Mouse (Mus musculus) intestine, embryonic 14.5 days (tissue): ENCODE results near the gene Itga7. TPM values are rescaled to one million over a fixed set of nuclear protein-coding genes. Genes with fewer than 3 reads are reported as not detected.

ENCODE experiments used
- ATAC-seq: fragments of 200-750 bp; cut with Nextera tagmentation; replicated peaks from 2 replicates; pipeline ENCODE4 v1.8.0; 2017; ENCODE audit warnings: low read depth, moderate number of reproducible peaks, moderate TSS enrichment, moderate library complexity; ENCODE audit not compliant: low FRiP score, low TSS enrichment
- DNase-seq: peaks from one replicate; pipeline ENCODE4 v3.0.0-alpha.2; 2018; ENCODE audit warnings: low spot score
- H3K27ac ChIP-seq: fragments of 300-500 bp; sonication (generic); 2 replicates; pipeline ENCODE4 v1.5.1; 2014; ENCODE audit warnings: low read depth, mild to moderate bottlenecking, control low read depth
- H3K27me3 ChIP-seq: fragments of 300-500 bp; sonication (generic); replicated peaks from 2 replicates; pipeline ENCODE4 v1.6.1; 2014; ENCODE audit warnings: low read length, control low read depth; ENCODE audit not compliant: control insufficient read depth, insufficient read depth
- H3K36me3 ChIP-seq: fragments of 300-500 bp; sonication (generic); 2 replicates; pipeline ENCODE4 v1.6.1; 2014; ENCODE audit warnings: low read length, control low read depth; ENCODE audit not compliant: control insufficient read depth, insufficient read depth
- H3K4me1 ChIP-seq: fragments of 300-500 bp; sonication (generic); replicated peaks from 2 replicates; pipeline ENCODE4 v1.6.1; 2014; ENCODE audit warnings: low read length, control low read depth, mixed read lengths; ENCODE audit not compliant: control insufficient read depth, insufficient read depth
- H3K4me2 ChIP-seq: fragments of 300-500 bp; sonication (generic); 2 replicates; pipeline ENCODE4 v1.6.1; 2014; ENCODE audit warnings: low read length
- H3K4me3 ChIP-seq: fragments of 300-500 bp; sonication (generic); 2 replicates; pipeline ENCODE4 v1.5.1; 2014; ENCODE audit warnings: low read depth, low read length, control low read depth, mixed read lengths
- H3K9ac ChIP-seq: fragments of 300-500 bp; sonication (generic); 2 replicates; pipeline ENCODE4 v1.6.1; 2014; ENCODE audit warnings: mild to moderate bottlenecking, low read length
- H3K9me3 ChIP-seq: fragments of 300-500 bp; sonication (generic); 2 replicates; pipeline ENCODE4 v1.6.1; 2016; ENCODE audit warnings: low read length, control low read depth; ENCODE audit not compliant: control insufficient read depth
- WGBS: fragments of 180-500 bp; shearing (Covaris S2); extraction: QIAGEN DNeasy Blood & Tissue Kit; methylation state at CpG from one replicate; pipeline ENCODE4 v1.1.7; 2014; 5-methylcytosine and 5-hydroxymethylcytosine counted together
- polyA plus RNA-seq: library from polyadenylated mRNA; unstranded; fragments of >200 nt; fragmentation: Nextera tagmentation; extraction: Ambion mirVana; gene quantifications from 2 replicates; pipeline ENCODE4 v1.2.1, GENCODE M21; 2014

The Itga7 gene
- polyA plus RNA-seq, 1 experiment from 2014 or later: 2.3 TPM

- no peaks in the 10 kb centered on the region for H3K4me1 ChIP-seq
- H3K9me3 ChIP-seq: no peaks in the 10 kb centered on the region
- no peak overlapping the region for H3K4me2 ChIP-seq
- no peak overlapping the region for H3K9ac ChIP-seq
- ATAC-seq (0 out of 2 replicates have a peak, but pooled peaks have one; percentile 40), DNase-seq (no peak)
- H3K27me3 ChIP-seq: no peaks in the 10 kb centered on the region
- H3K36me3 ChIP-seq: no peaks in the 10 kb centered on the region
- WGBS: 72% methylated on average over 4 of the region's 4 CpGs
- H3K27ac ChIP-seq: no peak overlapping the region
- H3K4me3 ChIP-seq: no peak overlapping the region
Measured at GRCm38 (mm10) chr10:128996523-128997040, 63.0 kb downstream of the Itga7 start.

- H3K27me3 ChIP-seq: no peaks in the 10 kb centered on the region
- no peak overlapping the region for H3K4me3 ChIP-seq
- DNase-seq: no peak
- no peak overlapping the region for H3K4me2 ChIP-seq
- H3K9ac ChIP-seq: no peak overlapping the region
- H3K36me3 ChIP-seq: no peaks in the 10 kb centered on the region
- ATAC-seq: peak; percentile 72
- H3K27ac ChIP-seq: no peak overlapping the region
- 0 out of 2 replicates have a peak, but pooled peaks cover 6% of the 10 kb centered on the region for H3K9me3 ChIP-seq
- WGBS: 71% methylated on average over 14 of the region's 14 CpGs
- no peaks in the 10 kb centered on the region for H3K4me1 ChIP-seq
Measured at GRCm38 (mm10) chr10:129004032-129004920, 70.7 kb downstream of the Itga7 start.

Other genes with a start within 250 kb of the Itga7 start
- 59.4 and 64.4 TPM in 2 replicates for gene Rab5b, start 237.6 kb upstream of the Itga7 start, polyA plus RNA-seq
- 1.2 TPM in 2 replicates for gene Pmel, start 229.6 kb upstream of the Itga7 start, polyA plus RNA-seq
- gene Cdk2, start 228.8 kb upstream of the Itga7 start, polyA plus RNA-seq: 89.0 and 93.2 TPM in 2 replicates
- 5.9 and 7.7 TPM in 2 replicates for gene Dgka, start 189.0 kb upstream of the Itga7 start, polyA plus RNA-seq
- gene Pym1, start 185.9 kb upstream of the Itga7 start, polyA plus RNA-seq: 34.2 and 38.5 TPM in 2 replicates
- 0.43 and 0.72 TPM in 2 replicates for gene Mmp19, start 142.9 kb upstream of the Itga7 start, polyA plus RNA-seq
- 35.5 and 37.7 TPM in 2 replicates for gene Dnajc14, start 129.8 kb upstream of the Itga7 start, polyA plus RNA-seq
- gene Tmem198b, start 129.4 kb upstream of the Itga7 start, polyA plus RNA-seq: 13.2 and 16.4 TPM in 2 replicates
- gene Sarnp, start 116.5 kb upstream of the Itga7 start, polyA plus RNA-seq: 189 and 203 TPM in 2 replicates
- 86.0 and 88.0 TPM in 2 replicates for gene Ormdl2, start 112.2 kb upstream of the Itga7 start, polyA plus RNA-seq
- 4.5 and 5.3 TPM in 2 replicates for gene Gdf11, start 42.1 kb upstream of the Itga7 start, polyA plus RNA-seq
- gene Cd63, start 32.8 kb upstream of the Itga7 start, polyA plus RNA-seq: 558 and 572 TPM in 2 replicates
- 8.9 and 11.5 TPM in 2 replicates for gene Rdh5, start 10.9 kb upstream of the Itga7 start, polyA plus RNA-seq
- gene Bloc1s1, start 9.8 kb upstream of the Itga7 start, polyA plus RNA-seq: 218 and 228 TPM in 2 replicates
- gene Mettl7b, start 27.2 kb downstream of the Itga7 start, polyA plus RNA-seq: 1.2 and 2.4 TPM in 2 replicates
- gene Olfr9, start 55.6 kb downstream of the Itga7 start, polyA plus RNA-seq: not detected in 2 replicates
- gene Olfr763, start 77.0 kb downstream of the Itga7 start, polyA plus RNA-seq: not detected in 2 replicates
- gene Olfr764-ps1, start 106.1 kb downstream of the Itga7 start, polyA plus RNA-seq: not detected in 2 replicates
- gene Olfr765, start 116.2 kb downstream of the Itga7 start, polyA plus RNA-seq: not detected in 2 replicates
- gene Olfr766-ps1, start 135.2 kb downstream of the Itga7 start, polyA plus RNA-seq: not detected in 2 replicates
- gene Olfr767, start 149.1 kb downstream of the Itga7 start, polyA plus RNA-seq: not detected in 2 replicates
- not detected in 2 replicates for gene Olfr768, start 165.6 kb downstream of the Itga7 start, polyA plus RNA-seq
- gene Olfr769, start 184.0 kb downstream of the Itga7 start, polyA plus RNA-seq: not detected in 2 replicates
- gene Olfr770, start 205.2 kb downstream of the Itga7 start, polyA plus RNA-seq: not detected in 2 replicates
- gene Olfr771, start 230.9 kb downstream of the Itga7 start, polyA plus RNA-seq: not detected in 2 replicates
- not detected in 2 replicates for gene Olfr772, start 244.1 kb downstream of the Itga7 start, polyA plus RNA-seq